Mouse (Mus musculus): ENCODE measurements at regions not wholly inside any gene's neighbourhood (a gene's known extent, or its start where the extent isn't known, plus 50 kb on each side); places are given as distances from the start of the nearest gene placed in this dataset.

DNA sequence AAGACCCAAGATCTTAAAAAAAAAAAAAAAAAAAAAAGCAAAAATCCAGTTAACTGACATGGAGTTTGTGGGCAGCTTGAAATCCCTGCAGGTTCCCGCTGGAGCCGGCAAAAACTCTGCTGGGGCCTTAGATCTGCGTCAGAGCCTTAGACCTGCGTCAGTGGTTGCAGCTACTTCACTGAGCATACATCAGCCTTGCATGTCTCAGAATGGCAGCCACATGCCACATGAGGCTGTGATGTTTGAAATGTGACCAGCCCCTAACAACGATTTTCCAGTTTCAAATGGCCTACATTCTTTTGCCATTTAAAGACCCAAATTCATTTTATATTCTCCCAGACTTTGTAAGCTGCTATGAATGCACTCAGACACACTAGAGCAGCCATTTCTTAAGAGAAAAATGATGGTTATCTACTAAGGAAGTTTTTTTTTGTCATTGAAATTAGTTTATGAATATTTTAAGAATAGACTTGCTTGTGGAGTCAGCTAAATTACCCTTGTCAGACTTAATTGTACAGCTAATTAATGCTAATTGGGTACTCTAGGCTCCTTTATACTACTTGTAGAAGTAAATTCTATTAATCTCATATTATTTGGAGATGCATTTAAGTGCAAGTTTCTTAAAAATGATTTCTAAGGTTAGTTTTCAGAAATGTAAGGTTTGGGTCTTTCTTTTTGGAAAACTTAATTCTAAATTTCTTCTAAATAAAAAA lies 70.8 kb downstream of the Toporsl start:
- no peak for DNase-seq

GRCm38 (mm10) chr4:52709563-52709962 lies 104.8 kb upstream of the Olfr275 start:
- DNase-seq, result peak; percentile 11

DNA sequence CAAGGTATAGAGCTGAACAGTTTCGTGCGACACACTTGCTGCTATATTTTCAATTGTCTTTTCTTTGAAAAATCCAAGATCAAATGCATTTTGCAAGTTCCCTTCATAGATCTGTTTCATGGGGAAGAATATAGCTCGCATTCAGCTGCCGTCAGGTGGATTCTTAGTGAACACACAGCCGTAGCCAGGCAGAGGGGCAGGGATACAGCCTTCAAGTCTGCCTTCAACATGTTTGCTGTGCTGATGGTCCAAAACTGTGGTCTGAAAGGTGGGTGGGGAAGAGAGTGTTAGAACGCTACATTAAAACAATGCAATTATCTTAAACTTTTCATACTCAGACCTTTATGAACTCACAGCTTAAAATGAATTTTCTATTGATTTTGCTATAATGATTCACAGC lies 88.2 kb upstream of the Olfr275 start:
- DNase-seq, result no peak

DNA sequence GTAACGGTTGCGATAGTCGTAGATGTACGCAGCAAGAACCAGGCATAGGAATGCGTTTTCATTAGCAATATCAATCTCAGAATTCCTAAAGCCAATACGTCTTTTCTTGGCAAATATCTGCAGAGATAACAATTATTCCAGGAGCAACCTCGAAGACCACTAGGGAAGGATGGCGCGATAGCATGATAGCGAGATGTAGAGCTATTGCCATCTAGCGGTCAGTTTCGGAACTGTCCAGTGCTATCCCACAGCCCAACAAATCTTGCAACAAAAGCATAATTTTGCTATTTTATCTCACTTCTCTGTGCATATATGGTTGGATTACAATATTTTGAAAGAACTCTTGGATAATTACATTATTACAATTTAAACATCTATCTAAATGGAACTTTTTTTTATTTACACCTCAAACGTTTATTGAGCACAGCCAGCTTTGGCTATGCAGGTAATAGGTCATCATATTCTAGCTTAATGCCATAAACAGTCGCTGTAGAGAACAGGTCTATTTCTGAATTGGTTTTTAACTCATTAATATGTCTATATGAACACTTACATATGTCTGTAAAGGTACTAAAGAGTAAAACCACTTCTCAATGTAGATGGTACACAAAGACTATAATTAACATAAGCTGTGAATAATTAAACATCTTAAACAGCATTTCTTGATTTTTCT lies 87.6 kb upstream of the Olfr275 start:
- DNase-seq, result peak; percentile 58

GRCm38 (mm10) chr4:52733141-52733540 lies 81.3 kb upstream of the Olfr275 start:
- no peak for DNase-seq

DNA sequence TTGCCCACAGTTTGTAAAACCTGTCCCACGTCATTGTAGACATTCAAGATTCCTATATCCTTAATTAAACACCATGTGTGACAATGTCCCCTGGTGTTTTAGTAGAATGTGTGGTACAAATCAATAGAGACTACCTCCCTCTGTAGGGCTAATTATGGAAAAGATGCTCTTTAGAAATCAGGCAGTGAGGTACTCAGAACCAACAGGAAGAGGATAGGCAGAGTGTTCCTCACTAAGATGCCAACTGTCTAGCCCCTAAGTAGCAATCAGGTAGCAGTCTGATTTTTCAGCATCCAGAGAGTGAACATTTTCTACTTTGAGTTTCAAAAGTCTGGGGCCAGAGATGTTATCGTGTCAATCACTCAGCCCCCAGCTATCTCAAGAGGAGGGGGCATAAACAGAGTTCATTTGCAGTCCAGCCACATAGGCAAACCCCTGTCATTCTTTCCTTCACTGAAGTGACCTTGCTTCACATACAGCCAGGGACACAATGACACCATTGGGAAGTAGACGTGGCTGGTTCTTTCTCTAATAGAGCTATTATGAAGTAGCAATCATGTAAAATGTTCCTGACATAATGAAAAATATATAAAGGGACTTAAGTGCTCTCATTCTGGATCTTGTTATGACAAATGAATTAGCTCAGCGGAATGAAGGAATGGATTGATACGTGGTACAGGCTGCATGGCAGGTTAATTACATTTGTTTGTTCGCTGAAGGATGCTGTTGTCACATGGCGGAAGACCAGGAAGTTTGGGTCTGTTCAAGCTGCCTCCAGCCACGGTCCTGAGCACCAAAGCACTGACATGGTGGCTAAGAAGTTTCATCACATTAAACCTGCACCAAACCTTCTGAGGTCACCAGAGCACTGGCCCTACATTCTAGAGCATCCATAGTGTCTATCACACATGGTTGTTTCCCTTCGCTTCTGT lies 74.6 kb upstream of the Olfr275 start:
- no peak for DNase-seq

GRCm38 (mm10) chr4:52752838-52753509 lies 61.4 kb upstream of the Olfr275 start:
- no peak for DNase-seq

Data from kidney, postnatal 14 days (tissue).